Mouse (Mus musculus): ENCODE data around the gene Traf2.

GRCm38 (mm10) chr2:25549021-25549991, 2.6 kb upstream of the Traf2 start:
- TF ChIP-seq CTCF (IDR thresholded peaks at IDR 0.05; ENCODE audit: low read depth, low read length) (no peak), POLR2A (IDR thresholded peaks at IDR 0.05; ENCODE audit: borderline replicate concordance, low read depth, low read length) (no peak)
